Mouse (Mus musculus): ENCODE measurements around the gene Hoxa1.

Hoxa1 gene

DNA sequence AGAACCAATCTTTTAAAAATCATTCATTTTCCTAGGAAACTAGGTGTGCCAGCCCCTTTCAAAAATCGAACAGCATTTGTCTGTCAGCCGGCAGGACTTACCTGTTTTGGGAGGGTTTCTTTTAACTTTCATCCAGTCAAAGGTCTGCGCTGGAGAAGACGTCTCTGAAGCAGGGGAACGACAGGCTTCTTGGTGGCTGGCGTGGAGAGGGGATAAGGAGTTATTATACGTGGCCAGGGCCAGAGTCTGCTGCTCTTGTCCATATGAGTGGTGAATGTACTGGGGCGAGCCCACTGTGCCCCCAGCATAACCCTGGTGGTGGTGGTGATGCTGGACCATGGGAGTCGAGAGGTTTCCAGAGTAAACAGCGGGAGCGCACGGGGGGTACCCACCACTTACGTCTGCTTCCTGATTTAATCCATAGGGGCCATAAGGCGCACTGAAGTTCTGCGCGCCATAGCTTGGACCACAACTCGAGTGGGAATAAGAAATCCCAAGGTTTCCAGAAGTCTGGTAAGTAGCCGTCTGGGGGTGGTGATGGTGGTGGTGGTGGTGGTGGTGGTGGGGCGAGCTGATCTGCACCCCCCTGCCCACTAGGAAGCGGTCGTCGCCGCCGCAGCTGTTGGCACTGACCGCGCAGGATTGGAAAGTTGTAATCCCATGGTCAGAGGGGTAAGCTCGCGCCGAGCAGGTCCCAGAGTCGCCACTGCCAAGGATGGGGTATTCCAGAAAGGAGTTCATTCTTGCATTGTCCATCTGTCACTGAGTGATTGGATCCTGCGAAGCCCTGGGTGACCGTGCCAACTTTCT lies 446 bp downstream of the Hoxa1 start:
- no peak for DNase-seq (ENCODE audit: low spot score)

DNA sequence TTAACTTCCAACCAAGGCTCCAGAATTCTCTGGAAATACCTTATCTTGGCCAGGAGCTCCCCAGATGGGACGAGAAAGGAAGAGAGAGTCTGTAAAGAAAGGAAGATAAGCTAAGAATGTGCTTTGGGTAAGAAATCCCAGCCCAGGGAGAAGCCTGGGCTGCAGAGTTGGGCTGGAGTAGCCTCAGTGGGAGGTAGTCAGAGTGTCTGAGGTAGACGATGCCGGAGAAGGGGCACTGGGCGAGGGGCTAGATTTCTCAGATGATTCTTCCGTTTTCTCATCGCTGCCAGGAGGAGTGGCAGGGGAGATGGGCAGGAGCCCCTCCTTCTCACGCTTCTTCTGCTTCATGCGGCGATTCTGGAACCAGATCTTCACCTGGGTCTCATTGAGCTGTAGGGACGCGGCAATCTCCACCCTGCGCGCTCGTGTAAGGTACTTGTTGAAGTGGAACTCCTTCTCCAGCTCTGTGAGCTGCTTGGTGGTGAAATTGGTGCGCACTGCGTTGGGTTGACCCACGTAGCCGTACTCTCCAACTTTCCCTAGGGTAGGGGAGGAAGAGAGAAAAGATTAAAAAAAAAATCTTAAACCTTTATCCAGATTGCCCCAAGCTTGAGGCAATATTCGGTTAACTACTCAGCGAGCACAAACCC lies 1.4 kb downstream of the Hoxa1 start:
- DNase-seq (ENCODE audit: low spot score) = no peak

DNA sequence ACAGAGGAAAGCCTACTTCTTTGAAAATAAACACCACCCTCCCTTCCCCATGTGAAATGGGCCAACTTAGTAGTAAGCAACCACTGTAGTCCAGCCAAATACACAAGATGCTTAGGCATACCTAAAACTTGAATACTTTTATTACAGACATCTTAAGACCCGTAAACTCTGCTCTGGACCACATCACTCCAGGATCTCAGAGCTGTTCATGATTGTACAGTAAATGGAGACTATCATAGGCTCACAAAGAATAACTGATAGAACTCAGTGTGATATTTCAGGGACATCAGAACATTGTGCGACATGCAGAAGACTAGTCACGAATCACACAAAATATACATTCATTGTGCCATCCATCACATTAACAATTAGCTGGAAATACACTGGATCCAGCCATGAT lies 2.6 kb downstream of the Hoxa1 start:
- DNase-seq (ENCODE audit: low spot score) = no peak

DNA sequence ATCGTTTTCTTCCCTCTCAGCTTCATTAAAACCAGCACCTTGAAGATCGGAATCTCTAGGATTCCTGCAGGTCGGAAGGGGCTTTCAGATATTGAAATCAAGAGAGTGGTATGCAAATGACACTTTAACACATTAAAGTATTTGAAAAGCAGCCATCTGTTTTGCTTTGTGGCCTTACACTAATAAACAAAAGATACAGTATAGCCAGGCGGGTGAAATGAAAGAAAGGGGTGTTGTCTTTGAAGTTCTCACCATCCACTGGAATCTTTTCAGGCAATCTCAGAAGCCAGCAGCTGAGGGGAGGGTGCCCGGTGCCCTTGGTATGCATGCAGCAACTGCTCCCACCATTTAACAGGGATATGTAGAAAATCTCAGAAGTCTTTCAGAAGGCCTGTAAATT lies 4.1 kb downstream of the Hoxa1 start:
- DNase-seq (ENCODE audit: low spot score) = no peak

DNA sequence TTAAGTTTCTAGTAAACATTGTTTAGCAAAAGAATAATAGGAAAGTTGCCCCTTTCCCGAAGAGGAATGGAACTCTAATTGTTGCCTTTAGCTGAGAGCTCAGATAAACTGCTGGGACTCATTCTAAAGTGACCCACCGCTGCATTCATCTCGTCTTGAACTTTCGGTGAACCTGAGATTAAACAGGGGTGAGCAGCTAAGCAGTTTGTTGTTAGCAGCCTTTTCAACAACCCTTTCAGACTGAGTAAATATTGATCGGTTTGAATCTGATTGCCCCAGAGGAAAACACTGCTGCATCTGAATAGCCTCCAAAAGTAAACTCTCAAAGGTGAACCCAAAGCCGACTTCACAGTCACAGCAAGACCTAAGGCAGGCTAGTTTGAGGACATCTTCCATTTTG lies 4.8 kb downstream of the Hoxa1 start:
- DNase-seq (ENCODE audit: low spot score) = no peak

DNA sequence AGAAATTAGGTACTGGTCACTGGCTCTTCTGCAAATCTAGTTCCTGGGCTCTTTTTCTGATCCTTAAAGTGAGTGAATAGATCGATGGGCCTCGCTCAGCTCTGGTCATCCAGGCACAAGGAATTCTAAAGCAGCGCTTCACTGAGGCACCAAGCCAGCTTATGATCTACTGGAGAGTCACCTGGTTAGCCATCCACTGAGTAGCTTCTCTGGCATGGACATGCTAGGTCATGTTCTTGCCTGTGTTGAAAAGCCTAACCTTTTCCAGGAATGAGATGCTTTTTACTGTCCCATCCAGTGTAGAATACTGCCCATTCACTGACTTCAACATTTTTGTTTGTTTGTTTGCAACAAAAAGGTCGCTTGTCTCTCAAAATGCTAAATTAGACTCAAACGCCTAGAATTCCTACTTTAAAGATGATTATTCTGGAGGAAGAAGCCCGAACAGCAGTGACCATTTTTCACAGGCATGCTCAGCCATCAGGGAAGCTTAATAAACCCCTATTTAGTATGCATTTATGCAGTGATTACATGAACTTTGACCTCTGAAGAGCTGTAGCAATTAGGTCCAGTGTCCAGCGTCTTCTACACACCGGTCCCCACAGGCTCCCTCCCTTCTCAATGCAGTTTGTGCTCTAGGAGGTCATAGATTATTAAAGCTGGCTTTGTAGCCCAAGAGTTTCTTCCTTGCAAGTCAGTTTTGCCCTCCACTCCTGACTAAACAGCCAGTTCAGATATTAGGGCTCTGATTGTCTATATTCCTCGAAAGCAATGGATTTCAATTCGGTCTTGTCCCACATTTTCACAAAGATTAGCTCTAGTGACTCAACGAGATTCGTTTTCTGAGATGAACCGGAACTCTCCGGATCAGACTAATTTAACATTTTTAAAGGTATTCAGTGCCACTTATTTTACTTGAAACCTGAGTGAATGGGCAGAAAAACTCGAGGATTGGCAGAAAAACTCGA lies 5.6 kb downstream of the Hoxa1 start:
- no peak for DNase-seq (ENCODE audit: low spot score)

DNA sequence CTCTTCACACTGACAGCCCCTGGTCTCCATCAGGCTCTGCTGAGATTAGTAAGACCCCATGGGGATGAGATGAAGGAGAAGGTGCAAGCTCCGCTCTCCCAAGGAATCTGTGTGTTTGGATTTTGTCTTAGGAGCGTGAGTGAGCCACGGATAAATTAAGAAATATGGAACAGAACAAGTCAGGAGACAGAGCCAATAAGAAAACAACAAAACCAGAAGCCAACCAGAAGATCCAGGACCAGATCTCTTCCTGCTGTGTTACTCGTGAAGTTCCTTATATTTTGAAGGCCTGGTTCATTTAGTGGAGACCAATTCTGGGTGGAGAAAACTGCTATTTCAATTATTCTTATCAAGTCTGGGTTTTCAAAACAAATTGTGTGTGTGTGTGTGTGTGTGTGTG lies 6.5 kb downstream of the Hoxa1 start:
- DNase-seq (ENCODE audit: low spot score) = no peak

DNA sequence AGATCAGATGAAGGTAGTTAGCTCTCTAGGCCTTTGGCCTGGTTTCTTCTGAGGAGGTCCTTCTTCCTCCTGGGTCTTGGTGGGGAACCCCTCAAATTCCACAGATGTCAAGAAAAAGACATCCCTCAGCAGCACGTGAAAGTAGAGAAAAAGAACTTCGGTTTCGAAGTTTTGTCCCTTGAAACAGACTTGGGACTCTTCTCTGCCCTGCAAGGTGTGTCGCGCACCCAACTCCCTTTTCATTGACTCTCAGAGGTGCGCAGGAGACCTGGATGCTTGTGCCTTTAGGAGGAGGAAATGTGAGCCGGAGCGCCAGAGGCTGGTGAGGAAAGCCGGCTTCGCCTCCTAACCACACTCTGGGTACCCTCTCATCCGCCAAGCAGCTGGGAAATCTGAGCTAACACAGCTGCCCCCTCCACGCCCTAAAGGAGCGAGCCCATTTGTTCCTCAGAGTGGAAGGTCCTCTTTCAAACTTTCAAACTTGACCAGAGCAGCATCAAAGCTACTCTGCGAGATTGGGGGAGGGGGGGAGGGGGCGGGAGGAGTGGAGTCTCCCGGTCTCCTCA lies 7.6 kb downstream of the Hoxa1 start:
- no peak for DNase-seq (ENCODE audit: low spot score)

DNA sequence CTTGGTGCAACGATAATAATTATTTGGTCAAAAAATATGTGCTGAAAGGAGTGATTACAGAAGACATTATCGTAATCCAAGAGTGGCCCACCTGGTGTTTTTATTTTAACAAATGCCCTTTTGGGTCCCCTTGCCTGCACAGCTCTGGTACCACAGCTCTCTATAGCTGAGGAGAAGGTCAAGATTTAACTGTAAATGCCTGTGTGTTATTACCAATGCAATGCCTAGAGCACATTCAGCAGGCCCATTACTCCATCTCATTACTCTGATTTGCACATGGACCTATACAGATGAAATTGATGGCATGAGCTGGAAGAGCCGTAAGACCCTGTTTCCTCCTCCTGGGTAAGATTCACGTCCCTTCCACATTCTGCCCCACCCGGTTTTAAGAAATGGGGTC lies 19.0 kb downstream of the Hoxa1 start:
- DNase-seq (ENCODE audit: low spot score) = no peak

DNA sequence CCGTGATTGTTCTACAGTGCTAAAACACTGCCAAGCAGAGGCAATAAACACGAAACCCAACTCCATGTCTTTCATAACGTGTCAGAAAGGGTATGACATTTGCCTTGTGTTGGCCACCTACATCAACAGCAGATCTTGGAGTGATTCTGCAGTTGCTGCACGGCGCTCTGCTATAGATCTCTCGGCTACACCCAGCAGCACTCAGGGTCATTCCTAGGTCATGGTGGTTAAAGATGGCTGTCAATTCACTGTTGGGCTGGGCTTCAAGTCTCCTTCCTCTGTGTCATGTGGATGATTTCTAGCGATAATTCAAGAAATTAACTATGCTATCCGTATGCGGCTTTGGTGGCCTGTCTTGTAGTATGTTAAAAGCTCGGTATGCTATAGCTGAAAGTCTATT lies 19.5 kb downstream of the Hoxa1 start:
- no peak for DNase-seq (ENCODE audit: low spot score)

DNA sequence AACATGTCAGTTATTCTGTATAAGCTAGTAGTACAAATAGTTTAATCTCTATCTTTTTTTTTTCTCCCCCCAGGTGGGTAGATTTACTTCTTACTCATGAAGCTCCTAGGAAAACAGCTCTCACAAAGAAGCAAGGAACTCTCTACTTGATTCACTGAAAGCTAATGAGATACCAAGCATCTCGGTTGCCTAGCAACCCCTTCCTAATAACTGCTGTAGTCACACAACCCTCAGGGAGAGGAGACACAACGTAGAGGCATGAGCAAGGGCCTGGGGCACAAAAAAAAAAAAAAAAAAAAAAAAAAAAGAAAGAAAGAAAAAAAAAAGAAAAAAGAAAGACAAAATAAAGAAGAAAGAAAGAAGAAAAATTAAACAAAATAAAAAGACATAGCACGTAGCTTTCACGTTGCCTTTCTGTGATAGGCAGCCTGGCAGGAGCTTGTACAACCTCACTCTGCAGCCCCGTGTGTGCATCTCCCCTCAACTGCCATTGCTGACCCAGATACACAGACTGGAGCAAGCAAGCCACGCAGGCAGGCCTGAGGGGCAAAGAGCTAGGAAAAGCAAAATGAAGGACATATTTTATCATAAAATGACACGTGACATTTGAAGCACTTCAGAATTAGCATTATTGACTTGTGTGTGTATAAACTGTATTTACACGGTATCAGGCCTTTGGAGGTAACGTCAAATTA lies 20.1 kb downstream of the Hoxa1 start:
- DNase-seq (ENCODE audit: low spot score) = no peak

DNA sequence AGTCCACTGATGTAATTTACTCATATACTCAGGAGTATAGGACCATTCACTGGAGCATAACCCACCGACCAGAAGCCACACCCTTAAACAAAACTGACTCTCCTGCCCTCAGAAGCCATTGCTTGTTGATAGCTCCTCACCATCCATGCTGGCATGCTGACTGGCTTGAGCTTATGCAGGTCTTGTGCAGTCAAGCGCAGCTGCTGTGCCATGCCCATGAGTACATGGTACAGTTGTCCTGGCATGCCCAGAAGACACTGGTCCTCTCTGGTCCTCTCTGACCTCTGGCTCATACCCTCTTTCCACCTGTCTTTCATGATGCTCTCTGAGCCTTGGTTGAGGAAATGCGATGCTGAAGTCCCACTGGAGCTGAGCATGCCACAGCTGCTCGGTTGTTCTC lies 34.4 kb downstream of the Hoxa1 start:
- DNase-seq (ENCODE audit: low spot score) = no peak

DNA sequence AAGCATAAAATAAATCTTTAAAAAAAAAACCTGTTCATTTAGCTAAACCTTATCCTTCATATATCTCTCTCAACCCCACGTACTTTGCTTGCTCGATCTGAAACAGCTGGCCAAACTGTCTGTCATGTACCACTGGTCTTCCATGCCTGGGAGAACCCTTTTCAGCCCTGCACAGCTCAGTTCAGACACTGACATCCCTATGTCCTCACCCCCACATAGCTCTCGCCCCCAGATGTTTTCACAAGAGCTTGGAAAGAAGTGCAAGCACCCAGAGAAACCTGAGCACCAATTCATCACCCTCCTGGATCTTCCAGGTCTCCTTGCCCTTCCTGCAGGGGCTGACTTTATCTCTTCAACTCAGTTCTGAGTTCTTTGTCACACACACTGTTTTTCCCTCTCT lies 36.9 kb downstream of the Hoxa1 start:
- DNase-seq (ENCODE audit: low spot score) = no peak

DNA sequence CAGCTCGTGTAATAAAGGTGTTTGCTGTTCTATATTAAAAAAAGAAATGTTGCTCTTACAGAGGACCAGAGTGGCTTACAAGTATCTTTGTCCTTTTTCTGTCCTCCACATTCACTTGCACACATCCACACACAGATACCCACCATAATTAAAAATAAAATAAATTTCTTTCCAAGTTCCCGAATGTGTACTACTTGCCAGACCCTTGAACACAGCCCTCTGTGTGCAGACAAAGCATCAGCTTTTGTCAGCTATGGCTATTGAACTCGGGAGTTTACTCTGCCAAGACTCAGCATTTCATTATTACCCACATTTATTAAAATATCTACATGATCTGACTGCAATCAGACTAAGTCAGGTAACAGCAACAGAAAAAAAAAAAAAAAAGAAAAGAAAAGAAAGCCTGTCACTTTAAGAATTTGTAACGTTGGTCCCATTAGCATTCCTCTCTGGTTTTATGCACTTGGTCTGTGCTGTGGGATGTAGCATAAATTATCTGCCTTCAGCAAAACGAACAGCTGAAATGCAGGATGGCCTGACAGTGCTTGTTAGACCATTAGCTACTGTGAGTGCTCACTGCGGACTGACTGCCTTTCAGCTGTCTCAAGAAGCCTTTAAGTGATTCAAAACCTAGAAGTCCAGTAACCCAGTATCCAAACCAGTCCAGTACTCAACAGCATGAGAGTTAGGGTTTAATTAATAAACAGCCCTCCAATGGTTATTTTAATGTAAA lies 39.0 kb downstream of the Hoxa1 start:
- no peak for DNase-seq (ENCODE audit: low spot score)

DNA sequence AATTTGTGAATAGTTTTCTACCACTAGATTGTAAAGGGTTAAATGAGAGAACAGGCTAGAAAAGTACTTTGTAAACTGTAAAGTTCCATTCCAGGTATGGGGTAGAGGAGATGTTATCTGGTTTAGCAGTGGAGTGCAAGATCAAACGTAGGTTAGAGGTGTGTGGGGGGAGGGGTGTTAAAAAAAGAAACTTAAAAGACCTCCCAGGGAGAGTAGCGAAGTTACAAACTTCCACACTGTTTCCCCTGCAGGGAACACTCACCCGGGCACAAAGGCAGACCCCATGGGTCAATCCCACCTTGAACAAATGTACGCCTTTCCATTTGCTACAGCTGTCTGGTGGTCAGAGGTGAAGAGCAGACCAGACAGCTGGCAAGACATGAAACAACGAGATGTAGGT lies 42.2 kb downstream of the Hoxa1 start:
- no peak for DNase-seq (ENCODE audit: low spot score)

DNA sequence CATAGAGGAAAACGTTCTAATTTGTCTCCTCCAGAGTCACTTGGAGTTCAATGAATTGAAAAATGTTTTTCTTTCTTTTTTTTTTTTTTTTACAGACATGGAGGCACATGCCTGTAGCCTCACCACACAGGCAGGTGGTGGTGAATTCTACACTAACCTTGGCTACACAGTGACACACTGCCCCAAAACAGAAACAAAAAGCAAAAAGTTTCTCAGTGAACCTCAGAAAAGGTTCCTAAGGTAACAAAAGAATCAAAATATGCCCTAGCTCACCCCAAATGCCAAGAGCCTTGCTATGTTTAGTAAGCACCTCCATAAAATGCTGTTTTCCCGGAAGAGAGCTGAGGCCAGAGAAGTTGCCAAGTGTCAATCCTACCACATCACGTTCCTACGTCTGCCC lies 46.3 kb downstream of the Hoxa1 start:
- DNase-seq (ENCODE audit: low spot score) = no peak

DNA sequence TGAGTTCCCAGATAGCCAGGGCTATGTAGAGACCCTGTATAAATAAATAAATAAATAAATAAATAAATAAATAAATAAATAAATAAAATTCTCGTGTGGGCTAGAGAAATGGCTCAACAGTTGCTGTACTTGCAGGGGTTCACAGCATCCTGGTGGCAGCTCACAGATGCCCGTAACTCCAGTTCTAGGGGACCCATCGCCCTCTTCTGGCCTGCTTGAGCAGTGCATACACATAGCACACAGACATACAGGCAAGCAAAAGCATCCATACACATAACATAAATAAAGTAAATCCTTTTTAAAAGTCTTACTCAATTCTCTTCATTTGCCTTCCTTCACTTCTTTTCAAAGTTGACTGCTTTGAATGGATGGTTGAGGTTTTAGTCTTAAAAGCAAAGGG lies 50.7 kb downstream of the Hoxa1 start:
- no peak for DNase-seq (ENCODE audit: low spot score)

DNA sequence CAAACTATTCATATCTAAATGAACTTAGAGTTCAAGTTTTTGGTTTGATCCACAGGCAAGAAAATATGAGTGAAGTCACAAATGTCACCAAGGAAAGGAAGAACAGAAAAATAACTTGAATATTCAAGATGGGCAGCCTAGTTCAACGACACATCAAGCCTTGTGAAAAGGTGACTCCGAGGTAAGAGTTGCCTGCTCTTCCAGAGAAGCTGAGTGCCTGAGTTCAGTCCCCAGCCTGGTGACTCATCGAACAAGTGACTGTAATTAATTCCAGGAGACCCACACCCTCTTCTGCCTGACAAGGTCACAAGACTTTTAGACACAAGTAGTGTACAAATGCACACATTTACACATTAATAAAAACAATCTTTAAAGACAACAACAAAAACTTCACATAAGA lies 51.4 kb downstream of the Hoxa1 start:
- DNase-seq (ENCODE audit: low spot score) = no peak

DNA sequence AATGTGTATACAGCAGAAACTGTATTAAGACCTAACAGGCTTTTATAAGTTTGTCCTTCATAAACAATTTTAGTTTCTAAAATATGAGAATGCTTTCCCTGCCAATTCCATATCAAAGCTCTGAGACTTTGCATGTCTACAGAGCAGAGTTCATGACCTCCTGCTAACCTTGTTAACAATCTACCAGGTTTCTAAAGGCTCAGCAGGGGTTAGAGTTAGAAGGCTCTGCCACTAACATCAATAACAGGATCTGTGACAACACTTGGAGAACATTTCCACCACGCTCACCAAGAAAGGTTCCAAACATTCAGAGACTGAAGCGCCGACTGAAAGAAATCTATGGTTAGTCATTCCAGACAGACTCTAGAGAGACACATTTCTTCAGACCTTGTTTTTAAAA lies 51.9 kb downstream of the Hoxa1 start:
- DNase-seq (ENCODE audit: low spot score) = no peak

All from left cerebral cortex, adult 11 months (tissue).